Mouse (Mus musculus) G1E (cell line): ENCODE measurements around the gene Mecom.

Source experiments
- CTCF ChIP-seq: IDR thresholded peaks from 2 replicates; pipeline ENCODE4 v1.5.1; 2012; ENCODE audit warnings: low read depth, low read length, inconsistent platforms, mixed read lengths
- GATA1 ChIP-seq: IDR thresholded peaks from 2 replicates; pipeline ENCODE4 v1.6.1; 2012; ENCODE audit warnings: borderline replicate concordance, low read length, inconsistent platforms, mixed read lengths
- GATA2 ChIP-seq: IDR thresholded peaks from 2 replicates; pipeline ENCODE4 v1.6.1; 2012; ENCODE audit warnings: low read depth, low read length, inconsistent platforms, borderline replicate concordance
- POLR2AphosphoS5 ChIP-seq: IDR thresholded peaks from 2 replicates; pipeline ENCODE4 v1.6.1; 2012; ENCODE audit warnings: low read depth, low read length, inconsistent platforms; ENCODE audit not compliant: insufficient replicate concordance
- TAL1 ChIP-seq: conservative IDR thresholded peaks from 2 replicates; pipeline ENCODE4 v1.6.1; 2012; ENCODE audit warnings: low read depth, low read length, inconsistent platforms, mixed read lengths

DNA sequence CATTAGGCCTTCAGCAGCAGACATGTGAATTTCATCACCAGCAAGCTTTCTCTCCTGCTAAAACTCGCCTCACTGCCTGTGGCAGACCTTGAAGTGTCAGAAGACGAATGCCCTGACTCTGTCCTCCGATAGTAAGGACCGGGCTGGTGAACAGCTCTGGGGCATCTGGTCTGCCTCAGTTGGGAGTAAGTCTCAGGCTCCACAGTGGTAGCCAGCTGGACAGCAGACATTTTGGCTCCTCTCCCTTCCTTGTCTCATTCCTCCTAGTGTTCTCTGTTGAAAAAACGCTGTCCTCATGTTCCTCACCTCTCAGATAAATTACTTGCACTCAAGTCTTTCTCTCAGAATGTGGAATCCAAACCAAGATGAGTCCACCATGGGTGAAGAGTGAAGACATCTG lies 3.5 kb downstream of the Mecom start:
- TF ChIP-seq CTCF (no peak), GATA1 (no peak), TAL1 (no peak), POLR2AphosphoS5 (no peak), GATA2 (no peak)
